Comparison of ENCODE assay signal across 12 mouse cellular contexts in genomic region chr9:113101733-113102132, GRCm38 (mm10).
DNase-seq lines count a peak whose midpoint lies in the region.
"Had no signal": no experiment of that assay in that cellular context is flagged by ENCODE, and none has a peak within 500 bp of the region (broad histone marks: within the 10 kb centered on the region; RNA-seq: fewer than 3 reads in every experiment).

No protein-coding gene starts in this region.

- peak; percentile 44 for DNase-seq in Muller cell, postnatal 12 days (ENCODE audit: inconsistent ontology term)
- peak; percentile 23 for DNase-seq in cerebellum, adult 11-12 months
- peak; percentile 55 for DNase-seq in cerebellum, adult 9-10 months
- DNase-seq in cerebellum, postnatal 36 days: peak; percentile 23 to 50
- no peak for DNase-seq in thymus, postnatal 0 days (ENCODE audit: low spot score)
- DNase-seq in lung, postnatal 25 days (ENCODE audit: low spot score): no peak
- no peak for DNase-seq in frontal cortex, adult 2 months (ENCODE audit: extremely low spot score in 1 of 2, low spot score in 1 of 2)
- DNase-seq: adrenal gland, postnatal 25 days; gastrocnemius, postnatal 10 days; heart, adult 2 months; heart, postnatal 14 days; kidney, adult 11 months had no signal

Comparison
In these comparisons a context has a peak if more than half of its experiments do, and no peak if none do; other contexts are left out.
1. DNase-seq: peak in Muller cell, postnatal 12 days (single experiment), cerebellum, adult 11-12 months (single experiment), cerebellum, adult 9-10 months (single experiment) and cerebellum, postnatal 36 days (2 of 2); none in thymus, postnatal 0 days (single experiment), lung, postnatal 25 days (single experiment) and frontal cortex, adult 2 months (0 of 2).